Mouse (Mus musculus): ENCODE data around the gene Foxp1. TPM values are rescaled to one million over a fixed set of nuclear protein-coding genes. Genes with fewer than 3 reads are reported as not detected.

The Foxp1 gene
- total RNA-seq, 2 experiments from 2014 or later, result 21.9 to 35.8 TPM

DNA sequence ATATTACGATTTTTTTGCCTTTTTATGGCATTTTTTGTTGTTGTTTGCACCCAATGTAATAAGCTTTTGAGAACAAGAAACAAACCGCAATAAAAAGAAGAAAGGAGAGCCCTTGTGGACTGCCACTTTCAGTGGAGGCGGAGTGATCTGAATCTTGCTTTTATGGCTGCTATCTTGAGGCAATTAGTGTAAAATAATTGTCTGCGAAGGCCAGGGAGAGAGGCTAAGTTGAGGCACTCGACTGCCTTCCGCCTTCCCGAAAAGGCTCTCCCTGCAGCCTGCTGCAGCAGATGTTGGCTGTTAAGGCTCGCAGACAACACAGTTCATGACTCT lies 37.7 kb downstream of the Foxp1 start:
- no peak for DNase-seq

DNA sequence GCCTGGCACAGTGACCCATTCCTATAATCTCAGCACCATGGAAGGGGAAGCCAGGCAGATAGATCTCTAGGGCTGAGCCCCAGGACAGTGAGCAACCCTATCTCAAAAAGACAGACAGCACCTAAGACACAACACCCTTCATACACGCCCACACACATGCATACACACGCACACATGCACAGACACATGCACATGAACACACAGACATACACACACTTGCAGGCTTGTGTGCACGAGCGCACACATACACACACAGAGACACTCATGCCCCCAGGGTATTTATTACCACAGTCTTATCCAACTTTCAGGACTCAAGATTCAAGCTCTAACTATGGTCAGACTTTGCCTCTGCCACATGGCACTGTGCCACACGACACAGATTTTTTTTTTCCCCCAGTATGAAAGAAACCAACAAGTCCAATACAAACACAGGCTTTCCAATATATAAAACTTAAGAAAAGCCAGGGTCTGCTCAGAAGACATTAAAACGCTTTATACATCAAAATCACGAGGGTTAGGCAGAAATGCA lies 38.3 kb downstream of the Foxp1 start:
- no peak for DNase-seq

GRCm38 (mm10) chr6:99483556-99483955 lies 39.0 kb downstream of the Foxp1 start:
- no peak for DNase-seq

DNA sequence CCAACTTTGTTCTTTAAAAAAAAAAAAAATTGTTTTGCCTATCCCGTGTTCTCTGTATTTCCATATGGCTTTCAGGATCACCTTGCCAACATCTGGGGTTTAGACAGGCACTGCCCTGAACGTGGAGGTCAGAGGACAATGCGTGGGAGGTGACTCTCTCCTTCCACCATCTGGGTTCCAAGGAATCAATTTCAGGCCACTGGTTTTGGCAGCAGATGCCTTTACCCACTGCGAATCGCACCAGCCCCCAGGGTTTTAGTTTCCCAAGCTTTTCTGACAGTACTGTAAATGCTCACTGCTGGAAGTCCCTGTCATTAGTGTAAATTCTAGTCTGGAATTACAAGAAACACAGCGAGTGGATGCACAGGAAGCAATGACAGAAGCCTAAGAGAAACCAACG lies 41.0 kb downstream of the Foxp1 start:
- no peak for DNase-seq

DNA sequence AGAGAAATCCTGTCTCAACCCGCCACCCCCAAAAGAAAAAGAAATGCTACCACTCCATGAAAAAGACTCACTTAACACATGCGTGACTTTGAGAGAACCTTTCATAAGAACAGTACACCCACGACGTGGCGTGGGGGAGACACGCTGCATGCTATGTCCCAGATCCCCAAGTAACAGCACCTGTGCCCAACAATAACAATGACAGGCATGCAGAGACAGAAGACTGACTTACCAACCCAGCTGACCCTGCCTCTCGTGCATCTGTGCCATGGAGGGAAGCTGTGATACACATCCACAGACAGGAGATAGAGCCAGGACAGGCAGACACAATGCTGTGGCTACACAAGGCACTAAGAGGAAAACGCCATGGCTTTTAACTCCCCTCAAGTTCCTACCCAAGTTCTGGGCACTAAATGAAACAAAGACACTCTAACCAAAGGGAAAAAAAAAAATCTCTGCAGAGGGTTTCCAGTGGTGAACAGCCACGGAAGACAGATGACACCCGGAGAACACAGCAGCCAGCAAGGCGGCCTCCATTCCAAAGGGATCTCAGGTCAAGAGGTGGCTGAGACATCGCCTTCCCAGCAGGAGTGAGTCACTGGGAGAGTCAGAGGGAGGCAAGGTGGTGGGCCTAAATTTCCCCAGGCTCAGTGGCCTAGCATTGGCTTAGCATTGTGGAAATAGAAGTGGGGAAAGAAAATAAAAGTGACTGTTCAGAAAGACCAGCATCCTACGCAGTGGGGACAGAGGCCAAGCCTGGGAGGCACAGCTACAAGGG lies 43.5 kb downstream of the Foxp1 start:
- DNase-seq, result no peak

- DNase-seq, result no peak
Observed at GRCm38 (mm10) chr6:99475040-99475439, 47.5 kb downstream of the Foxp1 start.

DNA sequence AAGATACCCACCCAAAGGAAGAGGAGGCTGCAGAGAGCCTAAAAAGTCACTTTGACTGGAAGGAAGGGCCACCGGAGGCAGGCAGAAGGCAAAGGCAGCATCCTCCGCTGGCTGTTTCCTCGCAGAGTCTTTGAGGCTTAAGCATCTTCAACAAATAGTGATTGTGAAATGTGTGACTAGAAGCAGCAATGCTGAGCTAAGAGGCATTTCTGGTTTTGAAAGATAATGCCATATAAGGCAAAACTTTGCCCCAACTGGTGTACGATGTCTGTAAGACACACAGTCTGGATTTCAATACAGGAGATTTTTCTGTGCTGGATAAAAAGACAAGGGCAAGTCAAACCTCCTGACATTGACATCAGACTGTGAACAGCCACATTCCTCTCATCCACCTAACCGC lies 51.6 kb downstream of the Foxp1 start:
- no peak for DNase-seq

DNA sequence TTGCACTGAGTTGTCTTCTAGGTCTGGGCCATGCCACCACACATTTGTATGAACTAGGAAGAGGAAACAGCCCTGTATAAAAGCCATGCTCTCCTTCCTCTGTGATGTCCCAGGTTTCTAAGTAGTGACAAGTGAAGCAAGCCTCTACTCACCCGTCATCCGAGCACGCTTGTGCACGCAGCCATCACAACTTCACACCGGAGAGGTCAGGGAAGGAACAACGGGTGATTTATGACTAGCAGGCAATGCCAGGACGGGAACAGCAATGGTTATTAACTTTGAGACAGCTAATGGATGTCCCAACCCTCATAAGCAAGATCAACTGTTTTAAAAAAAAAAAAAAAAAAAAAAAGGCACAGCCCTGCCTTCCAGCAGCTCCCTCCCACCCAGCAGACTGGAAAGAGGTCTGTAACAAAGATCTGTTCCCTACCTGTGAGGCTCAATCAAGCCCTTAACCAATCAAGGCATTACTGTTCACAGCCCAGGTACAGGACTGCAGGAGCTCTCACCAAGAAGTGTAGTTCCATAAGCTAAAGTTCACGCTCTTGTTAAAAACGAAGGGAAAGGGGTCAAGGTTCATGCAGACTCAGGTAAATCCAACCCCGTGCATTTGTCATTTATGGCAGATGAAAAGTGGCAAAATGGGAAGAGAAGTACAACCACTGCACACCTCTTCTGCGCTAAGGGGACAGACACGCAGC lies 53.2 kb downstream of the Foxp1 start:
- no peak for DNase-seq

- DNase-seq, result no peak
Observed at GRCm38 (mm10) chr6:99467831-99468230, 54.7 kb downstream of the Foxp1 start.

GRCm38 (mm10) chr6:99467109-99467508 lies 55.4 kb downstream of the Foxp1 start:
- DNase-seq, result no peak

- no peak for DNase-seq
Observed at GRCm38 (mm10) chr6:99466354-99466753, 56.2 kb downstream of the Foxp1 start.

- no peak for DNase-seq
Observed at GRCm38 (mm10) chr6:99464449-99464848, 58.1 kb downstream of the Foxp1 start.

DNA sequence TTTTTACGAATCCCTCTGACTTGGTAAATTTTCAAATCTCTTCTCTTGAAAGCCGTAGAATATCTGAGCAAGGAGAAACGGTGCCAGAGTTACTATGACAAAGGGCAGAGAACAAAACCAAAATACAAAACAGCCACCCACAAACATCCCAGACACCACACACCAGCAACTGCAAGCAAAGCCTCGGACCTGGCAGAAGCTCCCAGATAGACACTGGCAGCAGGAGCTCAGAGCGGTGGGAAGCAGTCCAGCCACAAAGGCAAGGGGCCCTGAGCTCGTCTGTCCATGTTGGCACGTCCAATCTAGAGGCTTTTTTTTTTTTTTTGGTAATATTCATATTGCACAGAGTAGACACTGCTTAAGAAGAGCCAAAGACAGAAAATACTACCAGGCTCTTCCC lies 58.6 kb downstream of the Foxp1 start:
- DNase-seq, result no peak

DNA sequence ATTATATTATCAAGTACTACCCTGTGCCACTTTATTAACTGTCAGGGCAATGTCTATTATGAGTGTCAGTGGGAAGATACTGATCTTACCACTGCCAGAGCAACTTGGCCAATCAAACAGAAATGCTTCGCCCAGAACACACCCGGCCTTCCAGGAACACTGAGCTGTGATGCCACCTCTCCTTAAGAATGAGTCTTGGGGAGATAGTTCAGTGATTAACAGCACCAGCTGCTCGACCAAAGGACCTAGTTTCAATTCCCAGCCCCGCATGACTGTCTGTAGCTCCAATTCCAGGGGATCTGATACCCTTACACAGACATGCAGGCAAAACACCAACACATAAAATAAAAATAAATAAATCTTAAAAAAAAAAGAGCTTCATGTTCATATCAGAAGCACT lies 63.7 kb downstream of the Foxp1 start:
- no peak for DNase-seq

GRCm38 (mm10) chr6:99453763-99454520 lies 68.6 kb downstream of the Foxp1 start:
- no peak for DNase-seq

DNA sequence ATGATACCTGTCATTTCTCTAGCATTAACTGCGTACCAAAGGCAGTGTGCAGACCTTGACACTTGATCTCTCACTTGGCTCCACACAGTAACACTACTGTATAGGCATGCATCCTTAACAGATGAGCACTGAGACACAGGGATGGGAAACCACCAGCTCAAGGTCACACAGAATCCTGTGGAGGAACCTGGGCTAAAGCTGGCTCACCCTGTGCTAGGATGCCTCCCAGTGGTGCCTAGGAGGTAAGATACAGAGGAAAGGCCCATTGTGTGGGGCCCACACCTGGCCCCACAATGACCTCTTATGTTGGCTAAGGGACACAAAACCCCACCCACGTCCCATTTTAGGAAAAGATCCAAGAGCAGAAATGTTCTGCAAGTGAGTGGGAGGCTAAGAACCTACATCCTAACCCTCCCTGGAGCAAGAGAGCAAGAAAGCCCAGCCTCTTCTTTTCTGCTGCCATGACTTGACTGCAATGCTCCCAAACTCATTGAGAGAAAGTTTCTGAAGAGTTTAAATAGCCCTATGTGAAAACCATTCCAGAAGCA lies 69.8 kb downstream of the Foxp1 start:
- no peak for DNase-seq

- DNase-seq, result no peak
Observed at GRCm38 (mm10) chr6:99451479-99451878, 71.0 kb downstream of the Foxp1 start.

GRCm38 (mm10) chr6:99447447-99447846 lies 75.1 kb downstream of the Foxp1 start:
- no peak for DNase-seq

DNA sequence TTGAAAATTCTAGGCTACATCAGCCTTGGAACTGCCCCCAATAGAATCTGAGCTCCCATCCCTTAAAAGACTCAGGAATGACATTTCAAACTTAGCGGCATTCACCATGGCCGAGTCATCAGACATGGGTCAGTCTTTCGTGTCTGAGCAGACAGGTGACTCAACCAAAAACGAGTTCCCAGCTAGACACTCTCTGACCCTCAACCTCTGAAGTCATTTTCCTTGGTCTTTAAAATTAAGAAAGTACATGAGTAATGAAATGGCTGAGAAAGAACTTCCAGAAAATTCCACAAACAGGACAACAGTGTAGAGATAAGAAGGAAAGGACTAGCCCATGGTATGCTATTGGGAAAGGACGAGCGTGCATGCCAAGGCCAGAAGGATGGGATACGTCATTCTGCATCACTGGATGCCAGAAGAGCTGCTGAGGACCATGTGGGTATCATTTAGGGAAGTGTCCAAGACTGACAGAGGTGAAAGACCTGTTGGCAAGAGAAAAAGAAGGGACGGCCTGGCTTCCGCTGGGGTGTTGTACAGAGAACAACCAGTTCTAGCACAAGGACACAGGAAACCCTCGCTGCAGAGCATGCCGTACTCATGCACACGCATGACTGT lies 75.6 kb downstream of the Foxp1 start:
- no peak for DNase-seq

GRCm38 (mm10) chr6:99443460-99443859 lies 79.1 kb downstream of the Foxp1 start:
- DNase-seq, result no peak

DNA sequence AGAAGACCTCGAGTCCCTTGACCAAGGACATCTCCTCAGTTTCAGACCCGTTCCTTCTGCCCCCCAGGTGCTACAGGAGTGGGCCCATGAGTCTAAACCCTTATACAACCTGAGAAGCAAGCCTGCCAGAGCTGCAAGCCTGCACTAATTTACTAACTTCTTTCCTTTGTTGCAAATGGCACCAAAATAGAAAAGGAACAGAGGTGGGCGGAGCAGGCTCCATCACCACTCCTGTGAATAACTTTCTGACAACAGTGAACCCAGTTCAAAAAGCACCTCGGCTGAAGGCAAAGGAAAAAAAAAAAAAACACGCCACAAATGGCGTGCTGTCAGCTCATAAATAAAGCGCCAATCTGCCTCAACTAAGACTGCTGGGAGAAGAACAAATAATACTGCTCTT lies 81.4 kb downstream of the Foxp1 start:
- no peak for DNase-seq

- DNase-seq, result no peak
Observed at GRCm38 (mm10) chr6:99440606-99441005, 81.9 kb downstream of the Foxp1 start.

All from gastrocnemius, postnatal 10 days (tissue).